Mouse (Mus musculus): ENCODE results near the gene Ap4s1.

Ap4s1 gene

GRCm38 (mm10) chr12:51703859-51704258, 13.0 kb downstream of the Ap4s1 start:
- DNase-seq (ENCODE audit: low read depth in 2 of 2, low spot score in 2 of 2) = no peak

DNA sequence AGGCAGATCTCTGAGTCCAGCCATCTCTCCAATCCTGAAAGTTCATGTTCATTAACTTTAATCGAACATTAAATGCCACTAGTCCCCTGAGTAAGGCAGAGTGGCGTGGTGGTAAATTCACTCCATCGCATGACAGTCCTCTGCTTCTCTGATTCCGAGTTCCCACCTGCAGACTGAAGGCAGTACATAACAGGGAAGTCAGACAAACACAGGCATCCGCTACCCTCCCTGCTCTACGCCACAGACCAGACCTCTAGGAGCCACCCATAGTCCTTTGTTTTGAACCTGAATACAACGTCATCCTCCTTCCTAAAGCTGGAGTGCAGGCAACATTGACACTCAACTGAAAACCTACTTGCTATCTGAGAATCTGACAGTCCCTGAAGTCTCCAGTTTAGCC, 13.7 kb downstream of the Ap4s1 start:
- no peak for DNase-seq (ENCODE audit: low read depth in 2 of 2, low spot score in 2 of 2)

DNA sequence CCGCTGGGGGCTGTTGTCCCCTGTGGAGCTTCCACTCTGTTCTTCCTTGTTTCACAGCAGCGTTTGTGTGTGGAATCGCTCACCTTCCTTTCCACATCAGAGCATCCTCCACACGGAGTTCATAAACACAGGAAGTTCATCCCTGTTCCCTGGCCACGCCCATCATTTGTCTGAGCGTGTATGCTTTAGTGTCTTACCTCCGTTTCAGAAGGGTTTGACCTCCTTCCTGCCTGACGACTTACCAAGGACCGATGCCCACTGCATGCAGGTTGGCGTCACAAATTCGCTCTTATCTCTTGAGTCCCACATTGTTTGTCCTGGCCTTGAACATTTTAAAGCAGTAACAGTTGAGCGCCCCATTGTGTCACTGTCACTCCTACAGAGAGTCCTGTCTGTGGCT, 14.9 kb downstream of the Ap4s1 start:
- no peak for DNase-seq (ENCODE audit: low read depth in 2 of 2, low spot score in 2 of 2)

DNA sequence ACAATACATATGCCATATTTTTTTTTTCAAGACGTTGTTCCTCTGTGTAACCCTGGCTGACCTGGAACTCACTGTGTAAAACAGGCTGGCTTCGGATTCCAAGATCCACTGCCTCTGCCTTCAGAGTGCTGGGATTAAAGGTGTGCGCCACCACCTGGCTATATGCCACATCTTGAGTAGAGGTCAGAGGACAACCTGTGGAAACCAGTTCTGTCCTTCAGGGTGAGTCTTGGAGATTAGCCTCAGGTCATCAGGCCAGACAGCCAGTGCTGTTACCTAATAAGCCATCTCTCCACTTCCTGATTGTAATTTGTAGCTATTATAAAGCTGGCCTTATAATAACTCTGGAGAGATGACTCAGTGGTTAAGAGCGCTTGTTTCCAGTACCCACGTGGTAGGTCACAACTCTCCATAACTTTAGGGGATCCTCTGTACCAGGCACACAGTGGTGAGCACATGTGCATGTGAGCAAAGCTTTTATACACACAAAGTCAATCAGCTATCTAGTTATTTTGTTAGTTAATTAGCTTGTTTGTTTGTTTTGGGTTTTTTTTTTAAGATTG, 15.9 kb downstream of the Ap4s1 start:
- DNase-seq (ENCODE audit: low read depth in 2 of 2, low spot score in 2 of 2) = no peak

DNA sequence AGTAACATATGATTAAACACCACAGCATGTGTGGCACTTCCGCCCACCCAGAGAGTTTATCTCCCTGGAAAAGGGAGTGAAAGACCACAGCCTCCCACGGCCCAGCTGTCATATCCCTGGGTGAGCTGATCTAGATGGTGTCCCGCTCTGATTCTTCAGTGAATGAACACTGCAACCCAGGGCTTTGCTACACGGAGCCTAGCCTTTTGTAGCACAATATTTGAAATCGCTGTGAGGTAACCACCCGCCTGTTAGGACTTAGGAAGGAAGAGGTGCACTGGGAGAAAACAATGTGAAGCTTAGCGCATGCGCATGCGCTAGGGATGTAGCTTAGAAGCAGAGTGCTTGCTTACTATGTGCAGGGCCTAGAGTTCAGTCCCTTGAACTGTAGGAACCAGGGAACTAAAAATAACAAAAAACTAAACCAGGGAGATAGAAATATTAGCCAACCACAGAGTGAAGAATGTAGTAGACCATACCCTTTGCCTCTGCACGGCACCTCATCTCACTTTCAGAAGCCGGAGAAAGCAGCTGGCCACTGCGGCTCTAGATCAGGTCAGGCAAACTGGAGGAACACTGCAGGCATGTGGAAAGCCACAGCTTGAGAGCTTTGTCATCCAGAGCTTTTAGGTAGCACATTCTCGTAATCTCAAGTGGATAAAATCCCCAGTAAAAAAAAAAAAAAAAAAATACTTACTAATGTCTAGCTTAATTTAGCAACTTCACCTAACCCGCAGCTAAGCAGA, 18.3 kb downstream of the Ap4s1 start:
- DNase-seq (ENCODE audit: low read depth in 2 of 2, low spot score in 2 of 2) = no peak

GRCm38 (mm10) chr12:51709741-51710140, 18.9 kb downstream of the Ap4s1 start:
- no peak for DNase-seq (ENCODE audit: low read depth in 2 of 2, low spot score in 2 of 2)

GRCm38 (mm10) chr12:51710154-51710553, 19.3 kb downstream of the Ap4s1 start:
- no peak for DNase-seq (ENCODE audit: low read depth in 2 of 2, low spot score in 2 of 2)

DNA sequence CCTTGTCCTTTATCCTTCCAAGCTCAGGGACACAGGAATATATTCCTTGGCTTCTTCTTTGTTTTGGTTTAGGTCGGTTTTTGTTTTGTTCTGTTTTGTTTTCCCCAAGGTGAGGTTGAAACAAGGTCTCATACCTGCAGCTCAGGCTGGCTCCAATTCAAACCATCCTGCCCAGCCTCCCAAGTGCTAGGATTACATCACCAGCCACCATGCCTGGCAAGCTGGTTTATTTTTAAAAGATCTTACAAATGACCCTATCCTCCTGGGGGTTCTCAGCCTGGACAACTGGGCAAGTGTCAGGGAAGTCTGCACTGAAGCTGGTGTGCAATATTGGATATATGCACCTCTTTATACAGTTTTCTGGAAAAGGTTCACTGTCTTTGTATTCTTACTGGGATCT, 21.9 kb downstream of the Ap4s1 start:
- no peak for DNase-seq (ENCODE audit: low read depth in 2 of 2, low spot score in 2 of 2)

DNA sequence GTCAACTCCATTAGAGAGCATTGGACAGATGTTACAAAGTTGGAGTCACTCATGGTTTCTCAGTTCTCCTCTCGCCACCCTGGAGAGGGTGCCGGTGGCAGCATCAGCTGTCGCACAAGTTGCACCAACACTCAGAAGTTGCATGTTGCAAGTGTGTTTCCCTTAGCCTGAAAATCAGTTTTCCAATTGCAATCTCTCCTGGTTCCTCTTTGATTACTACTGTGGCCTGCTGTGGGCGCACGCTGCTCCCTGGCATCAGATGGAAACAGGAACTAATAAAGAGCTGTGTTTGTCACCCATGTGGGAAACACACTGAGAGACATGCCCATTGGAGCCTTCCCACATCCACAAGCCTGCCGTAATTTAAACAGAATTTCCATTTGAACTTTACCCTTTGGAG, 27.8 kb downstream of the Ap4s1 start:
- DNase-seq (ENCODE audit: low read depth in 2 of 2, low spot score in 2 of 2) = no peak

DNA sequence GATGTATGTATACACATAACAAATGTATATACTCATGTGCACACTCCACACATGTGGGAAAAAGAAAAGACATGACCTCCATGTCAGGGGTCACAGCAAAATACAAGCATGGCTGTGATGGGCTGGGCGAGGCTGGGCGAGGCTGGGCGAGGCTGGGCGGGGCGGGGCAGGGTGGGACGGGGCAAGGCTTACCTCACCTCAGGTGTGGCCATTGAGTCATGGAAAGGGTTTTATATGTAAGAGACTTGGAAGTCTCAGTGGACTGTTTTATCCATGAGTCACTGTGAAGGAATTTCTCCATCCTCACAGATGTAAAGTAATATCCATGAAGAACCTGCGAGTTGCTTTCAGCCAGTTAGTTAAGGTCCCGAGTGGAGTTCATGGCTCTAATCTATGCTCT, 31.0 kb downstream of the Ap4s1 start:
- DNase-seq (ENCODE audit: low read depth in 2 of 2, low spot score in 2 of 2) = no peak

DNA sequence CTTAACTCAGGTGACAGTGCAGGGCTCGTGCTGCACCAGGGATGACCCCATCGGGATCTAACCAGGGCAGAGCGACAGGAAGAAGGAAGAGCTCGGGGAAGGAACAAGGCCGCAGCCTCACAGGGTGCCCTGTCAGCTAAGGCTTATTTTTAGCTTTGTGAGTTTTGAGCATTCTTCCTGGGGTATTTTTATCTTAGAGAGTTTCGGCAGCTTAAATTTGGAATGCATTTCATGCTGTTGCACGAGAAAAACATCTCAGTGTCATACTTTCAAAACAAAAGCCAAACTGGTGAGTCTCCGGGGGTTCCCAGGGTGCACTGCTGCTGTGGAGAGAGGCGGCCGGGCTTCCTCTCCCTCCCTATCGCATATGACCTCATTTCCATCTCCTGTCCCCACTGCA, 38.2 kb downstream of the Ap4s1 start:
- no peak for DNase-seq (ENCODE audit: low read depth in 2 of 2, low spot score in 2 of 2)

DNA sequence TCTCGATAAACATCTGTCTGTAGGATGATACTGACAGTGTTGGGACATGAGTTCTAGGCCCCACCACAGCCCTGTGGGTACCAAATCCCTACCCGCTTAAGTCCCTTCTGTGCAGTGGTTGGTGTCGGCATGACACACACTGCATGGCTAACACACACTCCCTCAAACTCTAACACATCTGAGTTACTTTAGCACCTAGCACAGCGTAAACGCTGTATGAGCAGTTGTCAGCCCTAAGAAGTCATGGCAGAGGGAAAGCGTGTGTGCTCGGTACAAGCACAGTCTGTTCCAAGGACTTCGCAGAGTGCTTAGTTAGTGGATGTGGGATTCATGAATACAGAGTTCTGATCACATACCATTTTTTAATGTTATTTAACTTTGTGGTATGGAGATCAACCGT, 39.0 kb downstream of the Ap4s1 start:
- no peak for DNase-seq (ENCODE audit: low read depth in 2 of 2, low spot score in 2 of 2)

GRCm38 (mm10) chr12:51734605-51735211, 43.9 kb downstream of the Ap4s1 start:
- DNase-seq (ENCODE audit: low read depth in 2 of 2, low spot score in 2 of 2) = no peak

GRCm38 (mm10) chr12:51735840-51736271, 45.0 kb downstream of the Ap4s1 start:
- DNase-seq (ENCODE audit: low read depth in 2 of 2, low spot score in 2 of 2) = no peak

GRCm38 (mm10) chr12:51736381-51736780, 45.5 kb downstream of the Ap4s1 start:
- DNase-seq (ENCODE audit: low read depth in 2 of 2, low spot score in 2 of 2) = no peak

GRCm38 (mm10) chr12:51736807-51737206, 46.0 kb downstream of the Ap4s1 start:
- no peak for DNase-seq (ENCODE audit: low read depth in 2 of 2, low spot score in 2 of 2)

DNA sequence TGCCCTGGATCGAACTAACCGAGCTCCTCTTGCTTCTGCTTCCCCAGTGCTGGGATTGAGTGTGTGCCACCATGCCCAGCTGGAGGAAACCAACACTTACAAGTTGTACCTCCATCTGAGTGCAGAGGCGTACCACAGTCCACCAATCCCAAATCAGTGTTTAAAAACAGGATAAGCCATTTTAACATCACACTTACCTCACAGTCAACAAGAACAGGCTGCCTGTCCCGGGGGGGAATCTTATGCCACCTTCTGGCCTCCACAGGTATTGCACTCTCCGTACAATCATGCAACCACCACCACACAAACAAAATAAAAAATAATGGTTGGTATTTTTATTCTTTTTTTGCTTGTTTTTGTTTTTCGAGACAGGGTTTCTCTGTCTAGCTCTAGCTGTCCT, 50.9 kb downstream of the Ap4s1 start:
- peak; percentile 8 to 46 for DNase-seq (ENCODE audit: low read depth in 2 of 2, low spot score in 2 of 2)

DNA sequence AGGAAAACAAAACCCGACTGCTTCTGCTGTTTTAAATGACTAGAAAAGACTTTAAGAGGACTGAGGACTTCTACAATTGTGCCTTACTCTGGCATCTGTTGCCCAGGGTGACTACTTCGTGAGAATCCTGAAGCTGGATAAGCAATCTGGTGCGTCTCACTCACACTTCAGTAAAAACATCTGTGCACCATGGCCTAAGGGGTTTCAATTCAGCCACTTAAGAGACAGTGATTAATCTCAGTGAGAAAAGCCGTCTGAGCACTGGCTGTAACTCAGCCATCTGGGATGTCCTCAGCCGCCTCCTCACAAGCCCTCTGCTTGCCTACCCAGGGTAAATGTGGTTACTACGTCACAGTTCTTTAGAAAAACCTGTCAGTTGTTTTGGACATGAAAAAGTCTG, 54.1 kb downstream of the Ap4s1 start:
- DNase-seq (ENCODE audit: low read depth in 2 of 2, low spot score in 2 of 2) = no peak

DNA sequence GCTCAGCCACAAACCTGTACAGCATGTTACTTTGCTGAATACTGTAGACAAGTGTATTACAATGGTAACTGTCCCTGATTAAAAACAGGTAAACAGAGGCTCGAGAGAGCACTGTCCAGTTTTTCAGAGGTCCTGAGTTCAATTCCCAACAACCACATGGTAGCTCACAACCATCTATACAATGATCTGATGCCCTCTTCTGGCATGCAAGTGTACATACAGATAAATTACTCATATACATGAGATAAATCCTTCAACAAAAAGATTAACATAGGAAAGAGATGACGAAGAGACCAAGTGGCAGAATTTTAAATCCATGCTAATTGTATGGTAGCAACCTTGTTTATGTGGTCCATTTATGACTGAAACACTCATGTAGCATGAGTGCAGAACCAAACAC, 56.5 kb downstream of the Ap4s1 start:
- DNase-seq (ENCODE audit: low read depth in 2 of 2, low spot score in 2 of 2) = no peak

DNA sequence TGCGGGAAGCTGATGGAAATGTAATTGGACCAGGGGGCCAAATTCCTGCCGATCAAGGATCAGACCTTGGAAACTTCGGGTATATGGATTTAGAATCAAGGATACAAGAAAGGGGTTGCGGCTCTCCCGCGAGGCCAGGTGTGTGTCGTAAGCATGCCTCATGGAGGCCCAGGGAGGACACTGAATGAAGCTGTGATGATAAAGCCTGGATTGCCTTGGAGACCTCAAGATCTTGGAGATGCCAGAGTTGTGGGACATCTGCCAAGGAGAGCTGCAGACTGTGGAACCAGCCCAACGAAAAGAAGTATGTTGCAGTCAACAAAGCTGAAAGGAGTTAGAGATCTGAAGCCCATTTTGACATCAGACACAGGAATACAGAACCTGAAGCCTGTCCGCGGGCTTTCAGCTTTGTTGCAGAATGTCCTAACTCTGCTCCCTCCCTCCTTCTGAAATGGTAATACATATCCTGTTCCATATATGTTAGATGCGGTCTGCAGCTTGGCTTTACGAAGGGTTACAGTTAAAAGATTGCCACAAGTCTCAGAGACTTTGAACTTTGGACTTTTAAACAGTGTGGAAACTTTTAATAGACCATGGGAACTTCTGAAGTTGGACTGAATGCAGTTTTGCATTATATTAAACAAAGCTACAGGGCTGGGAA, 65.2 kb downstream of the Ap4s1 start:
- DNase-seq (ENCODE audit: low read depth in 2 of 2, low spot score in 2 of 2) = no peak

DNA sequence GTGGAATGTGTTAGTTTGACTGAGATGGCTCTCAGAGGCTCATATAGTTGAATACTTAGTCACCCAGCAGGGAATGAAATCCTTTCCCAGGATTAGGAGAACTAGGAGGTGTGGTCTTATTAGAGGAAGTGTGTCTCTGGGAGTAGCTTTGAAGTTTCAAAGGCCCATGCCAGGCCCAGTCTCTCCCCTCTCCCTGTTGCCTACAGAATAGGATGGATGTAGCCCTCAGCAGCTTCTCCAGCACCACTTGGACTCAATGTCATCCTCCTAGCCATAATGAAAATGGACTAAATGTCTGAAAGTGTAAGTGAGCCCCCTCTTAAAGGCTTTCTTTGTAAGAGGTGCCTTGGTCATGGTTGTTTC, 65.7 kb downstream of the Ap4s1 start:
- DNase-seq (ENCODE audit: low read depth in 2 of 2, low spot score in 2 of 2) = no peak

- no peak for DNase-seq (ENCODE audit: low read depth in 2 of 2, low spot score in 2 of 2)
Measured at GRCm38 (mm10) chr12:51759374-51759773, 68.5 kb downstream of the Ap4s1 start.

Measured in CD8-positive naive resting alpha-beta T cell, adult 2 months (primary cell).